Mouse (Mus musculus): ENCODE measurements at regions not wholly inside any gene's neighbourhood (a gene's known extent, or its start where the extent isn't known, plus 50 kb on each side); places are given as distances from the start of the nearest gene placed in this dataset.

GRCm38 (mm10) chr15:67902982-67903381 lies 1402.3 kb upstream of the Lrrc6 start:
- DNase-seq (ENCODE audit: low spot score in 2 of 2), result no peak

GRCm38 (mm10) chr15:67901191-67901601 lies 1400.5 kb upstream of the Lrrc6 start:
- DNase-seq (ENCODE audit: low spot score in 2 of 2), result peak; percentile 17 to 34

DNA sequence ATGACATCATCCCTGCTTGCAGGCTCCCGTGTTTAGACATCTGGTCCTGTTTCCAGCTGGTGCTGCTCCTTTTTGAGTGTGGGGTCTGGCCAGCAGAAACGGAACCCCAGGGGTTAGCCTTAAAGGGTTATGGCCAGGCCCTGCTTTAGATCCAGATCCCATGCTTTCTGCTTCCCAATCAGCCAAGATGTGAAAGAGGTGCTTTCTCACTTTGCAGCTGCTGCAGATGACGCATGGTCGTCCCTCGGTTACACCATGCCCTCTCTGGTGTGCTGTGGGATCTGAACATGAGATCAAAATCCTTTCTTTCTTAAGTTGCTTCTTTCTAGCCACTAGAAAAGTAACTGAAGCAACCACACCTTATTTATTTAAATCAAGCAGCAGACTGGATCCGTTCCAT lies 1399.1 kb upstream of the Lrrc6 start:
- DNase-seq (ENCODE audit: low spot score in 2 of 2), result no peak

DNA sequence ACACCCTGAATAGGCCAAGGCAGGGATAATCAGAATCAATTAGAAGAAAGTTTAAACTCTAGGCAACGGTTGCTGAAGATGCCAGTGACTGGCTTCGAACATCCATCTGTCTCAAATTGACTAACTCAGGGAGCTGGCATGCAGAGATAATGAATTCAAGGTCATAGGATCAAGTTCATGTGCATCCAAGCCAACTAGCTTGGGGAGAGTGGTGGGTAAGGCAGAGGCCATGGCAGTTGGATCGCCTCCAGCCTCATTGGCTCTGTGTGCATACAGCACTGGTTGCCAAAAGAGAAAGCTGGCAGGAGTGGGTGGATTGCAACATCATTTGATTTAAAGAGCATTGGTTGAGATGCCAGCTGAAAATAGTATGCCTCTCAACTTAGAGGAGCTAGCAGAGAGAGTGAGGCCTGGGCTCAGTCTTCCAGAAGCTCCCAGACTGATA lies 1398.3 kb upstream of the Lrrc6 start:
- DNase-seq (ENCODE audit: low spot score in 2 of 2), result peak; percentile 51 to 57

GRCm38 (mm10) chr15:67892066-67892465 lies 1391.4 kb upstream of the Lrrc6 start:
- no peak for DNase-seq (ENCODE audit: low spot score in 2 of 2)

- no peak for DNase-seq (ENCODE audit: low spot score in 2 of 2)
Observed at GRCm38 (mm10) chr15:67890612-67891304, 1390.0 kb upstream of the Lrrc6 start.

DNA sequence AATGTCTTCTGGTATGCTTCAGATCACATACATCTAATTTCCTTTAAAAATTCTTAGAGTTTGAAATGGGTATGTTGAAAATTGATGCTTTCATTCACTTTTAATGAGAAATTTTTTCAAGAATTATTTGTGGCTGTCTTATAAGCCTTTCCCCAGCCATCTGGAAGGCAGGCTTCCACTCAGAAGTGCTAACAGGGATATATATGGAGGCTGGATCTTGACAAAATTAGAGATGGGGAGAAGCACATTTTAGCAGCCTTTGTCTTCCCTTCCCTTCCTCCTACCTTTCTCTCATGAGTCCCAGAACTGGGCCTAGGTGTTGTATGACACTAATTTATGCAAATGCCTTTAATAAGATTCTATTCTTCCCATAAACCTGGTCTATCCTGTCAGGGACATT lies 1387.8 kb upstream of the Lrrc6 start:
- DNase-seq (ENCODE audit: low spot score in 2 of 2), result no peak

GRCm38 (mm10) chr15:67855291-67855690 lies 1354.6 kb upstream of the Lrrc6 start:
- no peak for DNase-seq (ENCODE audit: low spot score in 2 of 2)

- DNase-seq (ENCODE audit: low spot score in 2 of 2), result peak in 1 of 2 experiments; percentile 3
Observed at GRCm38 (mm10) chr15:67850118-67850517, 1349.4 kb upstream of the Lrrc6 start.

- no peak for DNase-seq (ENCODE audit: low spot score in 2 of 2)
Observed at GRCm38 (mm10) chr15:67845707-67846106, 1345.0 kb upstream of the Lrrc6 start.

DNA sequence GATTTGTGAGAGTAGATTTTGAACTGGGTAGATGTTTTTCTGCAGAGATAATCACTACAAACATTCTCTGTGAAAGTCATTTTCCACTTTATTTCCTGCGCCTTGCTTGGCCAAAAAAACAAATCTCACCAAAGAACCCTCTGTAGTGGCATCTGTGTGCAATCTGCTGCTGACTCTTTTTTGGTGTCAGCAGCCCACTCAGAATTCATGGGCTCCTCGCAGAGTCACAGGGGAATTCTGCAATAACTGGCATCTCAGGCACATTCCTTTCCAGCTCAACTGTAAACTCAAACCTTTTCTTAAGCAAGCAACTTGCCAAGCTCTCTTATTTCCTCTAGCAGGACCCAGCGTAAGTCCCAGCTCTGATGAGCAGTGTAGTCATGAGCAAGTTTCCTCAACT lies 1340.0 kb upstream of the Lrrc6 start:
- peak; percentile 46 to 72 for DNase-seq (ENCODE audit: low spot score in 2 of 2)

DNA sequence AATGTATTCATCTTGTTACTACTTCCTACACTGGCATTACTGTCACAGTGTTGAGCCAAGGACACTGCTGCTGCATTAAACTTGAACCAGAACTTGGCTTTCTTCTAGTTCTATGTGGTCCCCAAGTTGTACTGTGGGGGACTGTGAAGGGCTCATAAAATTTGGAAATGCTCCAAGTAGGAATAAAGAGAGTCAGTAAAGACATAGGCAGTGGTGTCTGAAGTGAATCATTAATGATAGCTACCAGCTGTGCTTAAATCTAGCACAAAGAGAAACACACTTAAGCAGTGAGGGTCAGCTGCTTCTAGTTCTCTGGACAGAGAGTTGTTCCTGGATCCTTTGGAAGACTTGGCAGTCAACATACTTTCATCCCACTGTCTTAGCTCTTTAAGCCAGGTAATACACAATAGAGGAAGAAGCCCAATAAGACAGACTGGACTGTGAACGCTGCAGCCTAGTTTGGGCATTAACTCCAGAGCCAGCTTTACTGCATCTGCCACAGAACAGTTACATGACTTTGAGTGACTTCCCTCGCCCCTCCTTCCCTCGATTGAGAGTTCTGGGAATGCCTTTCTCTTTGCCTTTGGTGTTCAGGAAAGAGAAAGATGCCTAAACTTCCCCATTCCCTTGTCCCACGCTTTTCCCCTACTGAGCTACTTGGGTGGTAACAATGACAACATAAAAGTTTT lies 1325.2 kb upstream of the Lrrc6 start:
- DNase-seq (ENCODE audit: low spot score in 2 of 2), result no peak

DNA sequence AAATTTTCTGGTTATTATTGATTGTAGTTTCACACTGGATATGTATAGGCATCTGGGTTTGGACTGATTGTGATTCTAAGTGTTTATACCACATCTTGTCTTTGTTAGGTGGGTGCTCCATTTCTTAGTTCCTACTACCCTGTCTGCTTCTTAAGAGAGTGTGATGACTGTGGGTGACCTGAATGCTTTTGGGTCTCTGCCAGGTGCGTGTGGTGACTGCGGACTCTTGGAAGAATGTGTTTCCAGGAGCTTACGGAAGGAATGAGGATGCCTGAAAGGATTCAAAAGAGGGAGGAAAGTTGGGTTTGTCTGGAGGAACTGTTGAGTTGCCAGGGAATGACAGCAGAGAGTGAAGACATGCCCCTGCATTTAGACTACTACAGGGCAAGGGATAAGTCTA lies 1322.5 kb upstream of the Lrrc6 start:
- DNase-seq (ENCODE audit: low spot score in 2 of 2), result no peak

GRCm38 (mm10) chr15:67799871-67800270 lies 1299.2 kb upstream of the Lrrc6 start:
- no peak for DNase-seq (ENCODE audit: low spot score in 2 of 2)

GRCm38 (mm10) chr15:67795578-67795977 lies 1294.9 kb upstream of the Lrrc6 start:
- no peak for DNase-seq (ENCODE audit: low spot score in 2 of 2)

DNA sequence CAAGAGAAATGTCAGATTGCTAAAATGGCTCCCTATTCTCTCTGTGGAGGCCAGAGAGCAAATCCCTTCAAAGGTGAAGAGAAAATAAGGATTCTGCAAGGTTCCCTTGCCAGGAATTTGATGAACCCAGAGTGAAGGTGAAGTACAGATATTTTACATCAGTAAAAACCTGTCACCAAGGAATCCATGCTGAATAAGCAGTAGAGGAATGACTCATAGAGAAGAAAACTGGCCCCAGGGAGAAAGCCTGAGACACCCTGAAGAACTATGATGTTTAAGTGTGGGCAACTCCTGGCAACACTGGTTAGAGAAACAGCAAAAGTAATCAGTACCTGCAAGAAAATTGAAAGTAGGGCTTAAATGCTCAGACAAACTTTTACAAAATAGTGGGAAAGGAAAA lies 1292.1 kb upstream of the Lrrc6 start:
- DNase-seq (ENCODE audit: low spot score in 2 of 2), result no peak

- DNase-seq (ENCODE audit: low spot score in 2 of 2), result no peak
Observed at GRCm38 (mm10) chr15:67788587-67788986, 1287.9 kb upstream of the Lrrc6 start.

DNA sequence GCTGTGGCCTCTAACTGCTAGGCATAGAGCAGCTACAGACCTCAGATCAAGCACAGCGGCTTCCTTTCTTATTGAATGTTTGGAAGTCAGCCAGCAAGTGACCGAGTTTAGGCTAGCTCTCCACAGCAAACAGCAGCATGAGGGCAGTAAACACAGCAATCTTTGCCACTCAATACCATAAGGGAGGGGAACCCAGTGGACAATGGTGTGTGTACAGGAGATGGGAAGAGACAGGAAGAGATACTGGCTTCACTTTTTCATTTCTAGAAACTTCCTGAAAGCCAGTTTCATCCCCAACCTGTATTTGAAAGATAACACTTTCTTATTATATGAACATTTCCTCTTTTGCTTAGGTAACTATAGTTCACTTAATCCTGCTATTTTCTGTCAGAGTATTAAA lies 1284.9 kb upstream of the Lrrc6 start:
- DNase-seq (ENCODE audit: low spot score in 2 of 2), result no peak

DNA sequence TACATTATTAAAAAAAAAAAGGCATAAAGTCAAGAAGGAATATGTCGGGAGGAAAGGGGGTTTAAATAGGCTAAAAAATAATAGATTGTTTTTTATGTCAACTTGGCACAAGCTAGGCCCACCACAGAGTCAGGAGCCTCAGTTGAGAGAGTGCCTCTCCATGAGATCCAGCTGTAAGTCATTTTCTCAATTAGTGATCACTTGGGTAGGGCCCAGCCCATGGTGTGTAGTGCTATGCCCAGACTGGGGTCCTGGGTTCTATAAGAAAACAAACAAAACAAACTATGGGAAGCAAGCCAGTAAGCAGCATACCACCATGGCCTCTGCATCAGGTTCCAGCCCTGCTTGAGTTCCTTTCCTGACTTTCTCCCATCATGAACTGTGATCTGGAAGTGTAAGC lies 1283.0 kb upstream of the Lrrc6 start:
- no peak for DNase-seq (ENCODE audit: low spot score in 2 of 2)

- DNase-seq (ENCODE audit: low spot score in 2 of 2), result no peak
Observed at GRCm38 (mm10) chr15:67782505-67782904, 1281.8 kb upstream of the Lrrc6 start.

DNA sequence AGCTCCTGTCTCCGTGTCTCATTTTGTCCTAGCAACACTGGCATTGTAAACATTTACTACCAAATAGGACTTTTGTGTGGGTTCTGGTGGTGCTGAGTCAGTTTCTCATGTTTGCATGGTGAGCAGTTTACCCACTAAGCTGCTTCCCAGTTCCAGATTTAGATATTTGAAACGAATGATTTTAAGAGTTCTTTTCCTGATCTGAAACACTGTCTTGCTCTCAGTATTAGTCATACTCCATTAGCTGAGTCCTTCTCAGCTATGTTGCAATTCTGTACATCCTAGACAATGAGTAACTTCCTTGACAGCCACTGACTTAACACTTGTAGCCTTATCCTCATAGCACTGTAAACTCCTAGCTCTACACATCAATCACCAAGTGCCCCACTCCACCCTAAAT lies 1280.1 kb upstream of the Lrrc6 start:
- peak in 1 of 2 experiments; percentile 5 for DNase-seq (ENCODE audit: low spot score in 2 of 2)

- DNase-seq (ENCODE audit: low spot score in 2 of 2), result no peak
Observed at GRCm38 (mm10) chr15:67767624-67768023, 1266.9 kb upstream of the Lrrc6 start.

DNA sequence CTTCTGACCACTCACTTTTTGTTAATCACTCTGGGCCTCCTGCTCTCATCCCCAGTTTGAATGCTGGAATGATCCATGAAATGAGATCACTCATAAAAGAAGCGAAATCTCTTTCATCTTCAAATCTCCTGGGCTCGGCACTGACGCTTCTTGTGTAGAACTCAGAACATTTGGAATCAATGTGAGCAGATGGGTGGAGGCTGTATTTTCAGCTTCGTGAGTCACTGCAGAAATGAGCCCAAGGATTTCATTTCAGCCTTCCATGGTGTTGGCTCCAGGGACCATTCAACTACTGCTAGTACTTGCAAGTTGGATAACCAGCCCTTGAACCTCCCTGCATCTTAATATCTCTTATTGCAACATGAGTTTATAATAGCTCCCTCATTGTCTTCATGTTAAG lies 1258.5 kb upstream of the Lrrc6 start:
- DNase-seq (ENCODE audit: low spot score in 2 of 2), result peak; percentile 7 to 12
